Mouse (Mus musculus) CD4-positive, CD25-positive, alpha-beta regulatory T cell, adult 4 months (primary cell): ENCODE data around the gene Eloa. TPM values are rescaled to one million over a fixed set of nuclear protein-coding genes. Genes with fewer than 3 reads are reported as not detected.
A peak's percentile ranks its signal among the peaks of the same experiment; 100 is the strongest.
"Not testable (repeated sequence)": the region's sequence is repeated elsewhere in the genome, so short reads cannot be mapped to it uniquely, and the experiment has no call there.

Experiments used
- ATAC-seq: one replicate; pipeline ENCODE4 v1.8.0; 2017
- polyA plus RNA-seq, 2 experiments: library from polyadenylated mRNA; unstranded; fragments of 100-300 nt; shearing (Covaris generic); gene quantifications; one replicate each; pipeline ENCODE4 v1.2.1; 2017

The Eloa gene
- polyA plus RNA-seq, 2 experiments from 2014 or later: 44.5 to 58.9 TPM

DNA sequence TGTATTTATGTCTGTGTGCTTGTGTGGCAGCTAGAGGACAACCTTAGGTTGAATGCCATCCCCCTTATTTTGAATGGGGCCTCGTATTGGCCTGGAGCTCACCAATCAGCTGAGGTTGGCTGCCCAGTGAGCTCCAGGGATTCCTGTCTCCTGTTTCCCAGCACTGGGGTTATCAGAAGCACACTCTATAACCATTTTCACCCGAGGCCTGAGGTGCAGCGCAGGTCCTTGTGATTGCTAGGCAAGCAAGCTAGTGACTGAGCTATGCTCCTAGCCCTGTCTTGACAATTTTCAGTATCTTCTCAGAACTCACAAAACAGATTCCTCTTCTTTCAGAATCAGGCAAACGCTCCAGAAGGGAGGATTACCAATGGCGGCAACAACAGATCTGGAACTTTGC is 37.0 kb downstream of the Eloa start:
- no peak for ATAC-seq

DNA sequence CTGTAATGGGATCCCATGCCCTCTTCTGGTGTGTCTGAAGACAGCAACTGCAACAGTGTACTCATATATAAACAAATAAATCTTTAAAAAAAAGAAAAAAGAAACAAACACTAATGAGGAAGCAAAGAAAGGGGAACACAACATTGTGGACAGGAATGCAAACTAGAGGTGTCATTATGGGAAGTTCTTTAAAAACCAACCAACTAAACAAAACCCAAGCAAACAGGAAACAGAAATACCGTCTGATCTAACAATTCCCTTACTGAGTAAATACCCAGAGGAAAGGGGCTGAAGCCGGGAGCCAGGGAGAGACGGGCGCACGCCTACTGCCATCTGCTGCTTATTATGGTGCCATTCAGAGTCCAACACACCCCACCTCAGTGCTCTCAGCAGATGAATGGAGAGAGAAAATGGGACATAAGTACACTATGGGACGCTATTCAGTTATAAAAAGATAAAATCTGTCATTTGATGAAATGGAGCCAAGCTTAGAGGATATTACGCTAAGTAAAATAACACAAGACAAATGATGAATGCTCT is 40.0 kb downstream of the Eloa start:
- ATAC-seq: no peak

DNA sequence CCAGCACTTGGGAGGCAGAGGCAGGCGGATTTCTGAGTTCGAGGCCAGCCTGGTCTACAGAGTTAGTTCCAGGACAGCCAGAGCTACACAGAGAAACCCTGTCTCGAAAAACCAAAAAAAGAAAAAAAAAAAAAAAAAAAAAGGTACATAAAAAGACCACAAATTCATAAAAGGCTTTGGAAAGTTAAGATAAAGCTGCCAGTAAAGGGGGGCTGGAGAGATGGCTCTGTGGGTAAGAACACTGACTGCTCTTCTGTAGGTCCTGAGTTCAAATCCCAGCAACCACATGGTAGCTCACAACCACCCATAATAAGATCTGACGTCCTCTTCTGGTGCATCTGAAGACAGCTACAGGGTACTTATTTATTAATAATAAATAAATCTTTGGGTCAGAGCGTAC is 41.3 kb downstream of the Eloa start:
- not testable (repeated sequence) for ATAC-seq

DNA sequence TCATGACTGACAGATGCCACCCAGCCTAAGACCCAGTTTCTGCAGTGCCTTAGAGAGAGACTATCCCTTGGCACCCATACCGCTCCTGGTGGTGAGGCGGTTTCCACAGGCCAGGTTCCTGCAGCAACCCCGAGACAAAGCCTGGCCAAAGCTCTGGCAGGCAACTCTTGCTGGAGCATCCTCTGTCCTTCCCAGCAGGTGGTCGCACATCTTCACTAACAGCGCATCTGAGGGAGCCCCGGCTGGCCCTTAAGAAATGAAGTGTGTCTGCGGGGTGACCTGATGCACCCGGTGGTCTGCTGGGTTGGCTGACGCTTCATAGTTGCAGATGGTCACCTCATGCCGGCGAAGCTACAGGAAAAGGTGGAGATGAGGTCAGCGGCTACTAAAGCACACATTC is 45.4 kb downstream of the Eloa start:
- ATAC-seq: no peak

DNA sequence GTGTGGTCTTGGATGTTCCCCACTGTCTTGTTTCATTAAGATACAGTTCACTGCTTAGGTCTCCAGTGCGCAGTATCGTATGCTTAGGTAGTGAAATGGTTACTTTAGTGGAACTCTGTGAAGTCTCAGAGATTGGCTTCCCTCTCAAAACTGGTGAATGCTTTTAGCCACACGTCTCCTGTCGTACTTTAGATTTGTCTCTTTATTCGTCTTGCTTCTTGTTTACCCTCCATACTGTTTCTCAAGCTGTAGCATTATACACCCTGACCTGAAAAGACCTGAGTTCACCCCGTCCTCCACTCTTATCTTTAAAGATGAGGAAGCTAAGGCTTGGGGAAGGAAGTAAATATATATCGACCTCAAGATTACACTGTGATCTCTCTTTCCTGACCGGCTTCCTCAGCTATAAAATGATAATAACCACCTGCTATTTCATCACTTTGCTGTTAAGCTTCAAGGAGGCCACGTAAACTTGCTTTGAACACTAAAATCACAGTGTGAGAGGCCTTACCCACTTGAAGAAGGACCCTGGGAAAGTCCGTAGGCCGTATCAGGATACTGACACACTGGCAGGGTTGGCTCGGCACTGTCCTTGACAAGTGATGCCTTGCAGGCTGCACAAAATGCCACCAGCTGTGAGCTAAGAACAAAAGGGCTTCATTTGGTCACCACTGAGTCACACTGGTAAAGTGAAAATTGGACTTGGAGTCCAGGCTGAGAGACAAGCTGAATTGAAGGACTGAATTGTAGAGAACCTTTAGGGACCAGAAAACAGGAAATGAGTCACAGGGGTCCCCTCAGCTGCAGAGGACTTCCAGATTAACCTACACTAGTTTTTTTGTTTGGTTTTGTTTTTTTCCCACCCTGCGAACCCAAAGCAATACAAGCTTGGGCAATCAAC is 48.4 kb downstream of the Eloa start:
- ATAC-seq: peak; percentile 30

DNA sequence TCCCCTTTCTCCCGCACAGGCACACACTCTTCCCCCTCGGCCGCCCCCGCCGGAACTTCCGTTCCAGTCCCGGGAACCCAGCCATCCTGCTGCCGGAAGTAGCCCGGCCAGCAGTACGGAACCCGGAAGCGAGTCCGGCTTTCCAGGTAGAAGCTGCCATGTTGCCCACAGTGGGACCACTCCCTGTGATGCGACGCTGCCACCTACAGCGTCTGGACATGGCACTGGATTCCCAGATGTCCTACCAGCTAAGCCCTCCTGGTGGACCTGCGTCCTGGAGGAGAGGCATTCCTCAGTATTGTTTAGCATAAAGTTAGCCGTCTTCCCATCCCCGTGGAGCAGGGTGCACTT is 49.0 kb downstream of the Eloa start, which contains the start of gene Lypla2:
Lypla2 (minus strand) TSS at position 71 of the 351 bp plus-strand sequence.
- peak; percentile 84 for ATAC-seq

DNA sequence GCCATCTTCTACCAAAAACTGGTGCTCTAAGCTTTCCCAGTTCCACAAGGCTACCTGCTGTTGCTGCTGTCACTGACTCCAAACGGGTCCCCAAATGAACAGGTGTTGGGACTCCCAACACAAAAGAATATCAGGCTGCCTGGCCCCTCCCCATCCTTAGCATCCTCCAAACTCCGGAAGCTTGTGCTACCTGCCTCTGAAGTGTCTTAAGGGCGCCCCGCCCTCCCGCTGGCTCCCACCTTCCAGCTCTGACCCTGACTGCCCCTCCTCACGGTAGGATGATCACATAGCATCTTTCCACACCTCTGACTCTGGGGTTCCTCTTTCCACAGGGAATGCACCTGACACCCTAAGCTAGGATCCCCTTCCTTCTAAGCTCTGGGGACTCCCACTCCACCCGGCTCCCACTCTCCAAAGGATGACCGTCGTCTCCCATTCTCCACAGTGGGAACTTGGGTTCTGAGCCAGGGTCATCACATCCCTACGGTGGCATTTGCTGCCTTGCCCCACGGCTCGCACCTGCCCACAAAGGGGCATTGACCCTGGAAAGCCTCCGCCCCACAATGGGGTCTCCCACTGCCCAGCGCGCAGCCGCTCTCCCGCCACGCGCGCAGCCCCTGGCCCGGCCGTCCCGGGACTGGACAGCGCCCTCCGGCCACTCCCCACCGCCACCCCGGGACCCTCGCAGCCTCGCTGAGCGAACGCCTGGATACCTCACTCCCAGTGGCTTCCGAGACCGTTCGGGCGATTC is 49.6 kb downstream of the Eloa start:
- ATAC-seq: peak; percentile 38

DNA sequence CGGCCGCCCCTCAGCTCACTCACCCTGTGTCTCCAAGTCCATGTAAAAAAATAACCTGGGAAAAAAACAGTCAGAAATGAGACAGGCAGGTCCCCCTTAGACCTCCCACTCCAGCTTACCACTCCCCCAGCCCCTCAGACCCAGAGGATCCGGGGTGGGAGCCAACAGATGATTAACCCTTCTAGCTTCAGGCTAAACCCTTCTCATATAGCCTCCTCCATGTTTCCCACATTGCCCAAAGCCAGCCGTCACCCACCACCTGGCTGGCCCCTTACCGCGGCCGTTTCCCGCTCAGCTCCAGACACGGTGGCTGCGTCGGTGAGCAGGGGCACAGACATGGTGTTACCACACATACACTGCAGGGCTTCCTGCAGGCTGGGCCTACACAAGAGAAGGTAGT is 51.0 kb downstream of the Eloa start:
- ATAC-seq: no peak

DNA sequence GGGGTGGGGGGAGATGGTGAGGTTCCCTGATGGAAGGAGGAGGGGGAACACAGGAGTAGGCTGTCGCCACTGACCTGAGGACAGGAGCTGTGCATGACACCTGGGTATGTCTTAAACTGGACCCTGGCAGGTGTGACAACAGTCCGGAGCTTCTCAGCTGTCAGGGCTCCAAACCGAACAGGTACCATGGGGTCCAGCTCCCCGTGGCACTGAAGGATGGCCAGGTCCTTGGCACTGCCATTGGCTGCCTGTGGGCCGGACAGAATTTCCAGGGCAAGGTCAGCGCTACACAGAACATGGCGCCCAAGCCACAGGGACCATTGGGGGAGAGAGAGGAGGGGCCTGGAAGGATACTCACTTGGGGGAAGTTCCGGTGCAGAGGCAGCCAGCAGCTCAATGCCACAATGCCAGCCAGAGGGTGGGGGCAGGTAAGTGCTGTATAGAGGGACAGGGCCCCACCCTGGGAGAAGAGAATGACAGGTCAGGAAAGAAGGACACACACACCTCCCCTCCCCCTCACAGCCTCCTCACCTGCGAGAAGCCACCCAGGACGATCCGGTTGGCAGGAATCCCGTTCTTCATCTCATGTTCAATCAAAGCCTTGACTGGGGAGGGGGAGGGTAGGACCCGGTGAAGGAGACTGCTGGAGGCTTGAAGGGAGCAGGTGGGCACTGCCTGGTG is 52.4 kb downstream of the Eloa start:
- ATAC-seq: no peak

DNA sequence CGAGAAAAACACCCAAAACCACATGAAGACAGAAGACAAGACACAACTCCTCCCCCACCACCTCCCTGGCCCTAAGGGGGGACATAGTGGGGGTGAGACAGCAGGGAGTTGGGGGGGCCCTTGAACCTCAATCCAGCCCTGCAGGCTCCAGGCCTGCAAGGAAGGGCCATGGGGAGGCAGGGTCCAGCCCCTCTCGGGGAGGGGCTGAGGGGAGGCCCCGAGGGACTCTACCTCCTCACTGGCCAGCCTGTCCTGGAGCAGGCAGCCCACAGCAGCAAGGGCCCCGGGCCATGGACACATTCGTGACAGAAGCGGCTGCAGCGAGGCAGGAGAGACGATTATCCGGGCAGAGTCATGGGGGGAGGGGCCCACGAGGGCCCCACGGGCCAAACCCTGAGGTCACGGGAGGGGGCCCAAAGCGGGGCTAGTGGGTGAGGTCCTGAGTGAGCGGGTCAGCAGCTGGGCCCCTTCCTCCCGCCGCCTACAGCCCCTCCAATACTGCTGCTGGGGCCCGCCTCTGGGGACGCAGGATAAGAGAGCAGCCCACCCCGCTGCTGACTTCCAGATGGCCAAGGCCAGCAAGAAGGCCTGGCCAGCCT is 53.2 kb downstream of the Eloa start:
- no peak for ATAC-seq

DNA sequence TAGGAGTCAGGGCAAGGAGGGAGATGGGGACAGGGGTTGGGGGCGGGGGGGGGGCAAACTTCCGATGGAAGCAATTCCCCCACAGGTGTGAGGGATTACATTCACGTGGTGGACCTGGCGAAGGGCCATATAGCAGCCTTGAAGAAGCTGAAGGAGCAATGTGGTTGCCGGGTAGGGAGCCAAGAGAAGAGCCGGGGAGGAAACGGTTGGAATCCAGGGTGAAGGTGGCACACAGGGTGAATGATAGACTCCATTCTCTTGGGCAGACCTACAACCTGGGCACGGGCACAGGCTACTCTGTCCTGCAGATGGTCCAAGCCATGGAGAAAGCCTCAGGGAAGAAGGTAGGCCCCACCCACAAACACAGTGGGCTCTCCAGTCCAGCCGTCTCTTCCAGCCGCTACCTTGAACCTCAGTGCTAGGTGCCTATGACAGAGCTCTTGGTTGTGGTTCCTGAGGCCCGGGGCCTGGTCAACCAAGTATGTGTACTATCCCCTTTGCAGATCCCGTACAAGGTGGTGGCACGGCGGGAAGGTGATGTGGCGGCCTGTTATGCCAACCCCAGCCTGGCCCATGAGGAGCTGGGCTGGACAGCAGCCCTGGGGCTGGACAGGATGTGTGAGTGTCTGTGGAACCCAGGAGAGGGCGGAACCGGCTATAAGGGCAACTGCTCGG is 54.3 kb downstream of the Eloa start:
- ATAC-seq: no peak

DNA sequence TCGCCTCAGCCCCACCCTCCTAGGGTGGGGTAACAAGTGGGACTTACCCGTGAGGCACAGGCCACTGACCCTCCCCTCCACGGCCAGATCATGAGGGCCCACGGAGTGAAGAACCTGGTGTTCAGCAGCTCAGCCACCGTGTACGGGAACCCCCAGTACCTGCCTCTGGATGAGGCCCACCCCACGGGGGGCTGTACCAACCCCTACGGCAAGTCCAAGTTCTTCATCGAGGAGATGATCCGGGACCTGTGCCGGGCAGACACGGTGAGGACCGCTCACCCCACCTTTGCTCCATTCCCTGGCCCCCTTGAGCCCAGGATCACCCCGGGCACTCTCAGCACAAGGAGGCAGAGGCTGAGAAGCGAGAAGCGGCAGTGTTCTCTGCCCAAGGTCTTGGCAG is 55.3 kb downstream of the Eloa start:
- no peak for ATAC-seq

DNA sequence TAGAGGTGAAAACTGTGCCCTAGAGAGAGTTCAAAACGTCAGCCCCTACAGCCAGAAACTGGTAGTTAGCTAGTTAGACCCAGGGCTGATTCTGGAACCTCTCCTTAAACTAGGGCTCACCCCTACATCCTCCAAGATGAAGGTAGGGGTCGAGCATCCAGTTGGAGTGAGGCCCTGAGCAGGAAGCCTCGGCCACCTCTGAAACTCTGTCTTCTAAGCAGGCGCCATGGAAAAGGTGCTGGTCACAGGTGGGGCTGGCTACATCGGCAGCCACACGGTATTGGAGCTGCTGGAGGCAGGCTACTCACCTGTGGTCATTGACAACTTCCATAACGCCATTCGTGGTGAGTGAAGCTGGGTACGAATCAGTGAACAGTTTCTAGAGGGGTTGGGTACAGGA is 56.5 kb downstream of the Eloa start:
- no peak for ATAC-seq

DNA sequence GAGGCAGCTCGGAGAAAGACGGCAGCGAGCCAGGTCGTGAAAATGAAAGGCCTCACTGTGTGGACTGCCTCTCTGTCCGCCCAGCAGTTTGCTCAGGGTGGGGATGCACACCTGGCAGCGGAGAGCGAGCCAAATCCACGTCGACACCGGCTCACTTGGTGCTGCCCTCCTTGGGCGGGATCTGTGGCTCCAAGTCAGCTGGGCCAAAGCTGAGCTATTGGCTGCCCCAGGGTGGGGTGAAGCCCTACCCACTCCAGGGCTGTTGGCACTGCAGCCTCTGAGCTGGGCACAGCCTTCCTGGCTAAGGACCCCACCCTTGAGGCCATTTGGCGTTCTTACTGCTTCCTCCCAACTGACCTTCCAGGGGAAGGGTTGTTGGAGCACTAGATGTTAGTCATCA is 57.1 kb downstream of the Eloa start:
- no peak for ATAC-seq

DNA sequence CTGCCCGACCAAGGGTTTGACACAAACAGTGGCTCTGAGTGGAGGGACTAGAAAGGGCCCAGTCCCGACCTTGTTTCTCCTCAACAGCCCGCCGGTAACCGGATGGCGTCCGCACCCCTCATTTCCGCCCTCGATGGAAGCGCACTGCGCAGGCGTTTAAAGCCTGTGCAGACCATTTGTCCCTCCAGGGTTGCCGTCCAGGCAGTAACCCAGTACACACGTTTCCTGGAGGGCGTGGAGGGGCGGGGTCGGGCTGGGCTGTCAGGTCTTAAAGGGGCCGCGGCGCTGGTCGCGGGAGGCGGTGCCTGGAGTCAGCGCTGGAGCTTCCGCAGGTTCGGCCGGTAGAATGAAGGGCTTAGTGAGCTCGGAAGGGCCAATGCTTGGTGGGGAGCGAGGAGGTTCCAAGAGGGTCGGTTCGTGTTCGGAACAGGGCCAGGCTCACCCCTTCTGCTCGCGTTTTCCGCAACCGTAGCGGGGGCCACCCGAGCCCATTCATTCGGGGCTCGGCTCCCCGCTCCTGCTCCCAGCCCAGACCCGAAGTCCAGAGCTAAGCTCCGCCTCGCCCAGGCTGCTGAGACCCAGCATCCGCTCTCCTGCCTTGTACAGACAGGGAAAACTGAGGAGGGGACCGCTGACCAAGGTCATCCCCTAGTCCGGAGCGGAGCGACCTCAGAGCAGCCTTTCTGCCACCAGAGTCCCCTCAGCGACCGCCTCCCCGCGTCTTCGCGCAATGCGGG is 57.9 kb downstream of the Eloa start, which contains the start of gene Gale:
Gale (plus strand) TSS at position 271 of the 737 bp plus-strand sequence.
- ATAC-seq: peak; percentile 92

DNA sequence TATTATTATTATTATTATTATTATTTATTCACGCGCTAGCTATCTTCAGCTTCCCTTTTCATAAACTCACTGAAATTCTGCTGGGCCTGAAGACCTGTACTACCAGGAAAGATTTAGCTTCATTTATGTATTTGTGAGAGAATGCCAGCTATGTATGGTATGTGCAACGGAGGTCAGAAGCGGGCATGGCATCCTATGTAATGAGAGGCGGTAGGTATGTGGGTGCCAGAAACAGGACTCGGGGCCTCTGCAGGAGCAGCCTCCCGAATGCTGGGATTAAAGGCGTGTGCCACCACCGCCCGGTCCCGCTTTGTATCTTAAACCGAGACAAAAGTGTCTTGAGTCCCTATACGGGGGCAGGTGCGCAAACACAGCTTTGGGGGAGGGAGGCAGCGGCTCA is 58.6 kb downstream of the Eloa start:
- peak; percentile 10 for ATAC-seq

DNA sequence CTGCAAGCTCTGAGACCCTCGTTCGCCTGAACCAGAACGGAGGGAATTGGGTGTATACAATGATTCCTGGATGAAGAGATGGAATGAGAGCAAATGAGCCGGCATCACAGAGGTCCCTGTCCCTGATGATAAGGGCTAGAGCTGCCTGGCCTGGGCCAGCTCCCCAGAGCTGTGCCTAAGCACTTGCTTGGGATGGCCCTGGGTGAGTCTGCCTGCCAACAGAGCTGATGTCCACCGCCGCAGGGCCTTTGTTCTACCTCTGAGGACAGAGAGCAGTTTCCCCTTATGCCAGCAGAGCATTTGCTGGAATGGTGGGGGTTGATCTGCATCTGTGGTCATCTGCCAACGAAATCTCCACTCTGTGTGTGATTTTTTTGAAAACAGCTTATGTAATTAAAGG is 59.4 kb downstream of the Eloa start:
- no peak for ATAC-seq

DNA sequence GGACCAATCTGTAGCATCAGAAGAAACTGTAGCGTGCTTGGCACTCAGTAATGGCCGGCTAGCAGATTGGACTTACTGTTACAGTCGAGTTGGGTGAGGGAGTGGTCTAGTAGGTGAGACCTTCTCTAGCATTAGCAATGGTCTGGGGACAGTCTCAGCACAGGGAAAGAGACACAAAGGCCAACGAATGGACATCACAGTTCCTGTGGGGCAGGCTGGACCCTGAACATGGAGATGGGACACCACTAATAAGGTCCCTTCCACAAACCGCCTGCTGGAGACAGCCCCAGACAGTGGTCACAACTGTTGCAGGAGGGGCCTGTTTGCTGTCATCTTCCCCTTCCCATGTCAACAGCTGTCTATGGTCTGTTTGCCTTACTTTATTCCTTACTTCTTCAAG is 59.9 kb downstream of the Eloa start:
- ATAC-seq: no peak

DNA sequence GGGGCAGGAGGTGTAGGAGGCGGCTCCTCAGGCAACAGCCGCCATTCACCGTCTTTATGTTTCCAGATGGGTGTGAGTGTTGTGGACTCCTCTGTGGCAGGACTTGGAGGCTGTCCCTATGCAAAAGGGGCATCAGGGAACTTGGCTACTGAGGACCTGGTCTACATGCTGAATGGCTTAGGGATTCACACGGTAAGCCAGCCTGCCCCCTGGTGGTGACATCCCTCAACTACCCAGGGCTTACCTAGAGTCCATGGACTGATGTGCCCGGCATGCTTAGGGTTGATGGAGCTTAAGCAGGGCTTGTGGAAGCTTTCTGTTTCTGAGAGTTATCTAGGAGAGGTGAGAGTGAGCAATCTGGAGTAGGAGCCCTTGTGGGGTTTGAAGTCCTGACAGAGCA is 60.8 kb downstream of the Eloa start:
- ATAC-seq: peak; percentile 46

DNA sequence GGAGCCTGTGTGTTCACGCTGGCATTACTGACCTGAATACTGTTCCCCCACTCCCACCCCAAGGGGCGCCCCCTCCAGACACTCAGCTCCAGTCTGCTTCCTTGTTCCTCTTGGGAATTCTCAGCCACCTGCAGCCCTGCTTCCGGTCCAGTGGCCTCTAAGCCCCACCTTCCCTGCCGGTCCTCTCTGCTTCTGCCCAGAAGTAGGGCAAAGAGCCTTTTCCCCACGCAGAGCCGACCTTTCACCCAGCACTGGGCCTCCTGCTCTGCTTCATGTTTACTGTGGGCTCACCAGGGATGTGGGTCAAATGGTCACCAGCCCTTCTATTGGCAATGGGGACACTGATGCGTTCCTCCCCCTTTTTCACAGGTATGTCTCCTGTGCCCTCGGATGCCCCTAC is 63.2 kb downstream of the Eloa start:
- ATAC-seq: no peak

DNA sequence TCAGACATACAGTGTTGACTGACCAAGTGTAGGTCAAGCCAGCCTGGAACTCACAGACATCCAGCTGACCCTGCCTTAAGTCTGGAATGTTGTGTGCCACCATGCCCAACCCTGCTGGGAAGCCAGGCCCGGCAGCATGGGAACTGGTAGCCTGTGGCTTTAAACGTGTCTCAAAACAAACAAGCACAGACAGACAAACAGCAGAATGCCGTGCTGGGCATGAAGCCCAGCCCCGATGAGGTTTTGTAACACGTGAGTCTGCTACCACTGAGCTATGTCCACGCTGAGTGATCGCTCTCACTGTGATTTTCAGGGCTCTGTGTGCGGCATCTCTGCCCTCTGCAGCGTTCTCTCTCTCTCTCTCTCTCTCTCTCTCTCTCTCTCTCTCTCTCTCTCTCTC is 65.7 kb downstream of the Eloa start:
- no peak for ATAC-seq
